Mouse (Mus musculus): Measurements from ENCODE around the gene Supt3. TPM values are rescaled to one million over a fixed set of nuclear protein-coding genes. Genes with fewer than 3 reads are reported as not detected.

The Supt3 gene
- polyA plus RNA-seq, 1 experiment from 2014 or later: 23.1 TPM

- no peak overlapping the region for H3K9ac ChIP-seq
- ATAC-seq (ENCODE audit: insufficient number of reproducible peaks, low FRiP score): no peak
- no peaks in the 10 kb centered on the region for H3K4me1 ChIP-seq (replicated peaks)
- 85% methylated on average over 3 of the region's 3 CpGs for WGBS
- no peaks in the 10 kb centered on the region for H3K27me3 ChIP-seq (replicated peaks)
- no peak overlapping the region for H3K4me3 ChIP-seq
- H3K27ac ChIP-seq (ENCODE audit: poor library complexity, severe bottlenecking): no peak overlapping the region
- no peaks in the 10 kb centered on the region for H3K36me3 ChIP-seq
- no peak overlapping the region for H3K4me2 ChIP-seq
- no peaks in the 10 kb centered on the region for H3K9me3 ChIP-seq (replicated peaks)
Measured at GRCm38 (mm10) chr17:44829587-44829986, 52.6 kb downstream of the Supt3 start.

- ATAC-seq (ENCODE audit: insufficient number of reproducible peaks, low FRiP score): no peak
- Histone ChIP-seq H3K4me2 (no peak overlapping the region), H3K4me3 (no peak overlapping the region), H3K36me3 (no peaks in the 10 kb centered on the region), H3K27ac (ENCODE audit: poor library complexity, severe bottlenecking) (no peak overlapping the region), H3K9ac (no peak overlapping the region), H3K27me3 (replicated peaks) (no peaks in the 10 kb centered on the region), H3K4me1 (replicated peaks) (no peaks in the 10 kb centered on the region), H3K9me3 (replicated peaks) (no peaks in the 10 kb centered on the region)
- 76% methylated on average over 1 of the region's 1 CpGs for WGBS
Measured at GRCm38 (mm10) chr17:44831201-44831600, 54.2 kb downstream of the Supt3 start.

- 79% methylated on average over 4 of the region's 4 CpGs for WGBS
- Histone ChIP-seq H3K27ac (ENCODE audit: poor library complexity, severe bottlenecking) (no peak overlapping the region), H3K36me3 (no peaks in the 10 kb centered on the region), H3K9ac (no peak overlapping the region), H3K9me3 (replicated peaks) (no peaks in the 10 kb centered on the region), H3K4me2 (no peak overlapping the region), H3K4me1 (replicated peaks) (peaks cover 3% of the 10 kb centered on the region; the same call in 1 of the 2 replicates), H3K27me3 (replicated peaks) (no peaks in the 10 kb centered on the region), H3K4me3 (no peak overlapping the region)
- no peak for ATAC-seq (ENCODE audit: insufficient number of reproducible peaks, low FRiP score)
Measured at GRCm38 (mm10) chr17:44842184-44842583, 65.2 kb downstream of the Supt3 start.

- 91% methylated on average over 6 of the region's 6 CpGs for WGBS
- no peak overlapping the region for H3K27ac ChIP-seq (ENCODE audit: poor library complexity, severe bottlenecking)
- no peak for ATAC-seq (ENCODE audit: insufficient number of reproducible peaks, low FRiP score)
- H3K4me3 ChIP-seq: no peak overlapping the region
- no peaks in the 10 kb centered on the region for H3K4me1 ChIP-seq (replicated peaks)
- H3K36me3 ChIP-seq: no peaks in the 10 kb centered on the region
- H3K27me3 ChIP-seq (replicated peaks): no peaks in the 10 kb centered on the region
- no peak overlapping the region for H3K4me2 ChIP-seq
- no peaks in the 10 kb centered on the region for H3K9me3 ChIP-seq (replicated peaks)
- H3K9ac ChIP-seq: no peak overlapping the region
Measured at GRCm38 (mm10) chr17:44863165-44863564, 86.2 kb downstream of the Supt3 start.

- no peak overlapping the region for H3K9ac ChIP-seq
- no peaks in the 10 kb centered on the region for H3K9me3 ChIP-seq (replicated peaks)
- H3K4me2 ChIP-seq: no peak overlapping the region
- no peak for ATAC-seq (ENCODE audit: insufficient number of reproducible peaks, low FRiP score)
- no peaks in the 10 kb centered on the region for H3K36me3 ChIP-seq
- H3K4me1 ChIP-seq (replicated peaks): no peaks in the 10 kb centered on the region
- H3K4me3 ChIP-seq: no peak overlapping the region
- no peaks in the 10 kb centered on the region for H3K27me3 ChIP-seq (replicated peaks)
- no peak overlapping the region for H3K27ac ChIP-seq (ENCODE audit: poor library complexity, severe bottlenecking)
- 49% methylated on average over 1 of the region's 1 CpGs for WGBS
Measured at GRCm38 (mm10) chr17:44893592-44893991, 116.6 kb downstream of the Supt3 start.

- H3K9ac ChIP-seq: no peak overlapping the region
- 69% methylated on average over 4 of the region's 4 CpGs for WGBS
- no peaks in the 10 kb centered on the region for H3K9me3 ChIP-seq (replicated peaks)
- H3K4me1 ChIP-seq (replicated peaks): peaks cover 6% of the 10 kb centered on the region; the same call in 1 of the 2 replicates
- no peak for ATAC-seq (ENCODE audit: insufficient number of reproducible peaks, low FRiP score)
- H3K36me3 ChIP-seq: no peaks in the 10 kb centered on the region
- no peak overlapping the region for H3K4me3 ChIP-seq
- H3K4me2 ChIP-seq: no peak overlapping the region
- no peak overlapping the region for H3K27ac ChIP-seq (ENCODE audit: poor library complexity, severe bottlenecking)
- no peaks in the 10 kb centered on the region for H3K27me3 ChIP-seq (replicated peaks)
Measured at GRCm38 (mm10) chr17:44943536-44944090, 166.7 kb downstream of the Supt3 start.

- ATAC-seq (ENCODE audit: insufficient number of reproducible peaks, low FRiP score): no peak
- no peak overlapping the region for H3K4me2 ChIP-seq
- H3K4me1 ChIP-seq (replicated peaks): peaks cover 6% of the 10 kb centered on the region; the same call in 1 of the 2 replicates
- H3K9me3 ChIP-seq (replicated peaks): no peaks in the 10 kb centered on the region
- H3K27ac ChIP-seq (ENCODE audit: poor library complexity, severe bottlenecking): no peak overlapping the region
- 80% methylated on average over 5 of the region's 5 CpGs for WGBS
- H3K9ac ChIP-seq: no peak overlapping the region
- no peaks in the 10 kb centered on the region for H3K36me3 ChIP-seq
- no peak overlapping the region for H3K4me3 ChIP-seq
- H3K27me3 ChIP-seq (replicated peaks): no peaks in the 10 kb centered on the region
Measured at GRCm38 (mm10) chr17:44945333-44945732, 168.4 kb downstream of the Supt3 start.

GRCm38 (mm10) chr17:44948321-44948720, 171.4 kb downstream of the Supt3 start:
- Histone ChIP-seq H3K4me1 (replicated peaks) (peaks cover 6% of the 10 kb centered on the region; the same call in 1 of the 2 replicates), H3K9me3 (replicated peaks) (no peaks in the 10 kb centered on the region), H3K4me2 (no peak overlapping the region), H3K9ac (no peak overlapping the region), H3K27ac (ENCODE audit: poor library complexity, severe bottlenecking) (no peak overlapping the region), H3K27me3 (replicated peaks) (no peaks in the 10 kb centered on the region), H3K36me3 (no peaks in the 10 kb centered on the region), H3K4me3 (no peak overlapping the region)
- 70% methylated on average over 3 of the region's 3 CpGs for WGBS
- no peak for ATAC-seq (ENCODE audit: insufficient number of reproducible peaks, low FRiP score)

GRCm38 (mm10) chr17:44956671-44957070, 179.7 kb downstream of the Supt3 start:
- Histone ChIP-seq H3K4me2 (no peak overlapping the region), H3K36me3 (no peaks in the 10 kb centered on the region), H3K27me3 (replicated peaks) (no peaks in the 10 kb centered on the region), H3K9ac (no peak overlapping the region), H3K9me3 (replicated peaks) (no peaks in the 10 kb centered on the region), H3K4me1 (replicated peaks) (no peaks in the 10 kb centered on the region), H3K27ac (ENCODE audit: poor library complexity, severe bottlenecking) (no peak overlapping the region), H3K4me3 (no peak overlapping the region)
- no peak for ATAC-seq (ENCODE audit: insufficient number of reproducible peaks, low FRiP score)
- 83% methylated on average over 2 of the region's 2 CpGs for WGBS

- Histone ChIP-seq H3K36me3 (no peaks in the 10 kb centered on the region), H3K9ac (no peak overlapping the region), H3K27ac (ENCODE audit: poor library complexity, severe bottlenecking) (no peak overlapping the region), H3K27me3 (replicated peaks) (no peaks in the 10 kb centered on the region), H3K4me2 (no peak overlapping the region), H3K4me3 (no peak overlapping the region), H3K4me1 (replicated peaks) (peaks cover 6% of the 10 kb centered on the region; the same call in 1 of the 2 replicates), H3K9me3 (replicated peaks) (no peaks in the 10 kb centered on the region)
- no peak for ATAC-seq (ENCODE audit: insufficient number of reproducible peaks, low FRiP score)
- WGBS: 76% methylated on average over 6 of the region's 6 CpGs
Measured at GRCm38 (mm10) chr17:44963051-44963798, 186.3 kb downstream of the Supt3 start.

- Histone ChIP-seq H3K9me3 (replicated peaks) (no peaks in the 10 kb centered on the region), H3K4me3 (no peak overlapping the region), H3K9ac (no peak overlapping the region), H3K27ac (ENCODE audit: poor library complexity, severe bottlenecking) (no peak overlapping the region), H3K27me3 (replicated peaks) (no peaks in the 10 kb centered on the region), H3K4me2 (no peak overlapping the region), H3K4me1 (replicated peaks) (peaks cover 15% of the 10 kb centered on the region), H3K36me3 (no peaks in the 10 kb centered on the region)
- no peak for ATAC-seq (ENCODE audit: insufficient number of reproducible peaks, low FRiP score)
- WGBS: 97% methylated on average over 1 of the region's 1 CpGs
Measured at GRCm38 (mm10) chr17:44967186-44967585, 190.2 kb downstream of the Supt3 start.
